Mouse (Mus musculus) spleen, postnatal 14 days (tissue): ENCODE data around the gene Cars2.
A peak's percentile ranks its signal among the peaks of the same experiment; 100 is the strongest.
"Not testable (repeated sequence)": the region's sequence is repeated elsewhere in the genome, so short reads cannot be mapped to it uniquely, and the experiment has no call there.

ENCODE experiments used
- DNase-seq, 2 experiments: peaks; one replicate each; pipeline ENCODE4 v3.0.0; 2021 to 2022; ENCODE audit warnings: low spot score in 2 of 2

The Cars2 gene

GRCm38 (mm10) chr8:11550281-11550948 is at the start of gene Cars2:
Cars2 (minus strand) TSS chr8:11550783.
- peak; percentile 84 to 85 for DNase-seq

- no peak for DNase-seq
Measured at GRCm38 (mm10) chr8:11593222-11593884, 42.8 kb upstream of the Cars2 start.

GRCm38 (mm10) chr8:11592296-11592695 is 41.7 kb upstream of the Cars2 start:
- no peak for DNase-seq

GRCm38 (mm10) chr8:11591837-11592236 is 41.3 kb upstream of the Cars2 start:
- DNase-seq = no peak

GRCm38 (mm10) chr8:11586374-11586745 is 35.8 kb upstream of the Cars2 start:
- DNase-seq = no peak

- DNase-seq = no peak
Measured at GRCm38 (mm10) chr8:11585513-11586373, 35.2 kb upstream of the Cars2 start.

- DNase-seq = no peak
Measured at GRCm38 (mm10) chr8:11575604-11576384, 25.2 kb upstream of the Cars2 start.

- DNase-seq = no peak
Measured at GRCm38 (mm10) chr8:11574911-11575603, 24.5 kb upstream of the Cars2 start.

- DNase-seq = no peak
Measured at GRCm38 (mm10) chr8:11572428-11572827, 21.8 kb upstream of the Cars2 start.

GRCm38 (mm10) chr8:11571950-11572349 is 21.4 kb upstream of the Cars2 start:
- DNase-seq = no peak

GRCm38 (mm10) chr8:11570742-11571141 is 20.2 kb upstream of the Cars2 start:
- no peak for DNase-seq

- no peak for DNase-seq
Measured at GRCm38 (mm10) chr8:11569260-11570097, 18.9 kb upstream of the Cars2 start.

- not testable (repeated sequence) for DNase-seq
Measured at GRCm38 (mm10) chr8:11568193-11568592, 17.6 kb upstream of the Cars2 start.

GRCm38 (mm10) chr8:11564721-11565120 is 14.1 kb upstream of the Cars2 start:
- no peak for DNase-seq

GRCm38 (mm10) chr8:11564236-11564635 is 13.7 kb upstream of the Cars2 start:
- DNase-seq = no peak

- DNase-seq = no peak
Measured at GRCm38 (mm10) chr8:11560220-11560619, 9.6 kb upstream of the Cars2 start.

GRCm38 (mm10) chr8:11559511-11559910 is 8.9 kb upstream of the Cars2 start:
- DNase-seq = no peak

- DNase-seq = peak; percentile 92 to 94
Measured at GRCm38 (mm10) chr8:11557768-11558629, 7.4 kb upstream of the Cars2 start.

GRCm38 (mm10) chr8:11557424-11557767 is 6.8 kb upstream of the Cars2 start:
- no peak for DNase-seq
